Mouse (Mus musculus): Measurements from ENCODE around the gene Mfn2.

- TF ChIP-seq GATA1 (IDR thresholded peaks at IDR 0.05; ENCODE audit: borderline replicate concordance, low read length) (no peak), FLI1 (IDR thresholded peaks at IDR 0.05; ENCODE audit: low read length) (no peak)
Observed at GRCm38 (mm10) chr4:147875852-147876575, 28.5 kb downstream of the Mfn2 start.

All from megakaryocyte, embryonic 14.5 days (primary cell).